In genomic region chr11:99657051-99657450, GRCm38 (mm10) we compare ENCODE assay signal across 24 mouse cellular contexts. TPM values are rescaled to one million over a fixed set of nuclear protein-coding genes. Genes with fewer than 3 reads are reported as not detected.
"Had no signal": no experiment of that assay in that cellular context is flagged by ENCODE, and none has a peak within 500 bp of the region (broad histone marks: within the 10 kb centered on the region; RNA-seq: fewer than 3 reads in every experiment).

No protein-coding gene starts in this region.

- H3K27ac ChIP-seq: lung, embryonic 15.5 days; midbrain, embryonic 10.5 days; midbrain, embryonic 12.5 days; midbrain, embryonic 15.5 days; neural tube, embryonic 12.5 days; stomach, embryonic 15.5 days; stomach, postnatal 0 days had no signal

- H3K9ac ChIP-seq: liver, postnatal 0 days; lung, embryonic 15.5 days; midbrain, embryonic 12.5 days; midbrain, embryonic 15.5 days; neural tube, embryonic 12.5 days; stomach, embryonic 15.5 days had no signal

- H3K36me3 ChIP-seq: lung, embryonic 15.5 days; midbrain, embryonic 10.5 days; midbrain, embryonic 12.5 days; midbrain, embryonic 15.5 days; neural tube, embryonic 12.5 days; stomach, embryonic 15.5 days had no signal

- H3K4me2 ChIP-seq: lung, embryonic 15.5 days; midbrain, embryonic 12.5 days; midbrain, embryonic 15.5 days; neural tube, embryonic 12.5 days; stomach, embryonic 15.5 days had no signal

- ATAC-seq: liver, postnatal 0 days; lung, postnatal 0 days; midbrain, embryonic 15.5 days had no signal

- H3K4me1 ChIP-seq: lung, embryonic 15.5 days; midbrain, embryonic 12.5 days; midbrain, embryonic 15.5 days; neural tube, embryonic 12.5 days; stomach, embryonic 15.5 days had no signal

- H3K9me3 ChIP-seq: lung, embryonic 15.5 days; midbrain, embryonic 10.5 days; midbrain, embryonic 12.5 days; midbrain, embryonic 15.5 days; neural tube, embryonic 12.5 days; stomach, embryonic 15.5 days had no signal

- H3K27me3 ChIP-seq: lung, embryonic 15.5 days; midbrain, embryonic 12.5 days; midbrain, embryonic 15.5 days; neural tube, embryonic 12.5 days; stomach, embryonic 15.5 days had no signal

- H3K4me3 ChIP-seq: lung, embryonic 15.5 days; midbrain, embryonic 10.5 days; midbrain, embryonic 12.5 days; midbrain, embryonic 15.5 days; neural tube, embryonic 12.5 days; stomach, embryonic 15.5 days had no signal

- DNase-seq: liver, postnatal 0 days; lung, adult 2 months; lung, postnatal 4 days; right cerebral cortex, postnatal 14 days; thymus, adult 2 months; thymus, postnatal 25 days; thymus, postnatal 4 days had no signal

RNA-seq across cellular contexts. Expression of gene Gm11563, which starts 1.7 kb away (rescaled TPM):
- total RNA-seq: megakaryocyte, adult 5-6 weeks; megakaryocyte-erythroid progenitor cell, adult 5-6 weeks; midbrain, postnatal 0 days; monocyte, adult 5-6 weeks; neutrophil, adult 5-6 weeks had no signal
- polyA plus RNA-seq: liver, postnatal 0 days; lung, adult 2 months; lung, embryonic 15.5 days; lung, postnatal 0 days; midbrain, embryonic 10.5 days; midbrain, embryonic 12.5 days; midbrain, embryonic 15.5 days; midbrain, postnatal 0 days; neural tube, embryonic 12.5 days; neural tube, embryonic 14.5 days; spleen, adult 2 months; stomach, embryonic 15.5 days; stomach, postnatal 0 days; testis, adult 2 months; thymus, adult 2 months; urinary bladder, adult 2 months had no signal

RNA-seq across cellular contexts. Expression of gene Gm11555, which starts 7.0 kb away (rescaled TPM):
- total RNA-seq: megakaryocyte, adult 5-6 weeks; megakaryocyte-erythroid progenitor cell, adult 5-6 weeks; midbrain, postnatal 0 days; monocyte, adult 5-6 weeks; neutrophil, adult 5-6 weeks had no signal
- polyA plus RNA-seq: liver, postnatal 0 days; lung, adult 2 months; lung, embryonic 15.5 days; lung, postnatal 0 days; midbrain, embryonic 10.5 days; midbrain, embryonic 12.5 days; midbrain, embryonic 15.5 days; midbrain, postnatal 0 days; neural tube, embryonic 12.5 days; neural tube, embryonic 14.5 days; spleen, adult 2 months; stomach, embryonic 15.5 days; stomach, postnatal 0 days; testis, adult 2 months; thymus, adult 2 months; urinary bladder, adult 2 months had no signal

RNA-seq across cellular contexts. Expression of gene Krtap4-6, which starts 8.7 kb away (rescaled TPM):
- total RNA-seq: megakaryocyte, adult 5-6 weeks; megakaryocyte-erythroid progenitor cell, adult 5-6 weeks; midbrain, postnatal 0 days; monocyte, adult 5-6 weeks; neutrophil, adult 5-6 weeks had no signal
- polyA plus RNA-seq: liver, postnatal 0 days; lung, adult 2 months; lung, embryonic 15.5 days; lung, postnatal 0 days; midbrain, embryonic 10.5 days; midbrain, embryonic 12.5 days; midbrain, embryonic 15.5 days; midbrain, postnatal 0 days; neural tube, embryonic 12.5 days; neural tube, embryonic 14.5 days; spleen, adult 2 months; stomach, embryonic 15.5 days; stomach, postnatal 0 days; thymus, adult 2 months; urinary bladder, adult 2 months had no signal

RNA-seq across cellular contexts. Expression of gene Krtap4-7, which starts 13.2 kb away (rescaled TPM):
- total RNA-seq: megakaryocyte, adult 5-6 weeks; megakaryocyte-erythroid progenitor cell, adult 5-6 weeks; midbrain, postnatal 0 days; monocyte, adult 5-6 weeks; neutrophil, adult 5-6 weeks had no signal
- polyA plus RNA-seq: liver, postnatal 0 days; lung, adult 2 months; lung, embryonic 15.5 days; lung, postnatal 0 days; midbrain, embryonic 10.5 days; midbrain, embryonic 12.5 days; midbrain, embryonic 15.5 days; midbrain, postnatal 0 days; neural tube, embryonic 12.5 days; neural tube, embryonic 14.5 days; spleen, adult 2 months; stomach, embryonic 15.5 days; stomach, postnatal 0 days; testis, adult 2 months; thymus, adult 2 months; urinary bladder, adult 2 months had no signal

RNA-seq across cellular contexts. Expression of gene Krtap4-2, which starts 22.2 kb away (rescaled TPM):
- total RNA-seq: megakaryocyte, adult 5-6 weeks; megakaryocyte-erythroid progenitor cell, adult 5-6 weeks; midbrain, postnatal 0 days; monocyte, adult 5-6 weeks; neutrophil, adult 5-6 weeks had no signal
- polyA plus RNA-seq: liver, postnatal 0 days; lung, adult 2 months; lung, embryonic 15.5 days; lung, postnatal 0 days; midbrain, embryonic 10.5 days; midbrain, embryonic 12.5 days; midbrain, embryonic 15.5 days; midbrain, postnatal 0 days; neural tube, embryonic 12.5 days; neural tube, embryonic 14.5 days; spleen, adult 2 months; stomach, embryonic 15.5 days; stomach, postnatal 0 days; testis, adult 2 months; thymus, adult 2 months; urinary bladder, adult 2 months had no signal
